ENCODE assay signal across 7 mouse cellular contexts in genomic region chr1:87281599-87282412, GRCm38 (mm10). TPM values are rescaled to one million over a fixed set of nuclear protein-coding genes. Genes with fewer than 3 reads are reported as not detected.
A peak's percentile ranks its signal among the peaks of the same experiment; 100 is the strongest.
DNase-seq lines count a peak whose midpoint lies in the region; ATAC-seq and TF ChIP-seq lines count a peak whose summit lies in the region.

No protein-coding gene starts in this region.

- H3K9ac ChIP-seq in kidney, embryonic 16.5 days (replicated peaks; ENCODE audit: low read length) = 0 out of 2 replicates have a peak overlapping the region, but pooled peaks have one; percentile 4
- no peak overlapping the region for H3K9ac ChIP-seq in hindbrain, embryonic 11.5 days (ENCODE audit: low read depth, low read length)
- H3K9ac ChIP-seq in midbrain, embryonic 12.5 days (replicated peaks) = no peak overlapping the region

- no peak overlapping the region for H3K4me3 ChIP-seq in kidney, embryonic 16.5 days (ENCODE audit: low read length)
- peak overlapping the region; percentile 44 for H3K4me3 ChIP-seq in bone marrow macrophage, adult 2 months (ENCODE audit: insufficient read depth, low read length)
- H3K4me3 ChIP-seq in hindbrain, embryonic 11.5 days (ENCODE audit: low read depth, low read length) = no peak overlapping the region
- H3K4me3 ChIP-seq in midbrain, embryonic 12.5 days = no peak overlapping the region

- TF ChIP-seq POLR2A in bone marrow macrophage, adult 2 months (IDR thresholded peaks at IDR 0.05; ENCODE audit: borderline replicate concordance, low read depth, low read length) = no peak

- no peaks in the 10 kb centered on the region for H3K36me3 ChIP-seq in kidney, embryonic 16.5 days (ENCODE audit: insufficient read depth, low read length)
- H3K36me3 ChIP-seq in hindbrain, embryonic 11.5 days (ENCODE audit: control insufficient read depth, insufficient read depth, low read length) = no peaks in the 10 kb centered on the region
- no peaks in the 10 kb centered on the region for H3K36me3 ChIP-seq in midbrain, embryonic 12.5 days

- H3K9me3 ChIP-seq in kidney, embryonic 16.5 days (ENCODE audit: low read length) = no peaks in the 10 kb centered on the region
- no peaks in the 10 kb centered on the region for H3K9me3 ChIP-seq in hindbrain, embryonic 11.5 days (ENCODE audit: control insufficient read depth, low read length)
- H3K9me3 ChIP-seq in midbrain, embryonic 12.5 days = no peaks in the 10 kb centered on the region

- ATAC-seq in kidney, embryonic 16.5 days (ENCODE audit: low FRiP score, low TSS enrichment) = no peak
- ATAC-seq in hindbrain, embryonic 11.5 days (ENCODE audit: low FRiP score) = no peak
- no peak for ATAC-seq in midbrain, embryonic 12.5 days (ENCODE audit: low FRiP score, low read depth)

- no peak for DNase-seq in kidney, adult 8-10 months
- peak; percentile 34 for DNase-seq in hindbrain, embryonic 11.5 days (ENCODE audit: low spot score)
- DNase-seq in layer of hippocampus, adult 9-11 months = no peak
- DNase-seq in ovary, postnatal 36 days (ENCODE audit: low spot score) = no peak

- peak overlapping the region; percentile 22 for H3K4me2 ChIP-seq in kidney, embryonic 16.5 days (replicated peaks; ENCODE audit: low read depth, low read length)
- no peak overlapping the region for H3K4me2 ChIP-seq in hindbrain, embryonic 11.5 days (replicated peaks; ENCODE audit: low read depth, low read length)
- H3K4me2 ChIP-seq in midbrain, embryonic 12.5 days (replicated peaks) = peak overlapping the region; percentile 28

- peaks cover 5% of the 10 kb centered on the region for H3K4me1 ChIP-seq in kidney, embryonic 16.5 days (ENCODE audit: insufficient read depth, low read length)
- H3K4me1 ChIP-seq in bone marrow macrophage, adult 2 months (ENCODE audit: control insufficient read depth, insufficient read depth, low read length) = peaks cover 8% of the 10 kb centered on the region
- H3K4me1 ChIP-seq in hindbrain, embryonic 11.5 days (replicated peaks; ENCODE audit: control insufficient read depth, insufficient read depth, low read length) = no peaks in the 10 kb centered on the region
- peaks cover 3% of the 10 kb centered on the region; the same call in 1 of the 2 replicates for H3K4me1 ChIP-seq in midbrain, embryonic 12.5 days

- no peaks in the 10 kb centered on the region for H3K27me3 ChIP-seq in kidney, embryonic 16.5 days (ENCODE audit: insufficient read depth, low read length)
- H3K27me3 ChIP-seq in hindbrain, embryonic 11.5 days (ENCODE audit: control insufficient read depth, insufficient read depth, low read length) = no peaks in the 10 kb centered on the region
- H3K27me3 ChIP-seq in midbrain, embryonic 12.5 days = 0 out of 2 replicates have a peak, but pooled peaks cover 5% of the 10 kb centered on the region

- 23% methylated on average over 20 of the region's 20 CpGs for WGBS in kidney, embryonic 16.5 days
- WGBS in hindbrain, embryonic 11.5 days = 19% methylated on average over 20 of the region's 20 CpGs
- 18% methylated on average over 20 of the region's 20 CpGs for WGBS in midbrain, embryonic 12.5 days

- no peak overlapping the region for H3K27ac ChIP-seq in kidney, embryonic 16.5 days (ENCODE audit: low read length)
- peak overlapping the region; percentile 29; the same call in 1 of the 2 replicates for H3K27ac ChIP-seq in bone marrow macrophage, adult 2 months (ENCODE audit: insufficient read depth, low read depth, low read length)
- no peak overlapping the region for H3K27ac ChIP-seq in hindbrain, embryonic 11.5 days (ENCODE audit: low read depth, low read length)
- H3K27ac ChIP-seq in midbrain, embryonic 12.5 days (replicated peaks) = no peak overlapping the region

- no peak for TF ChIP-seq CTCF in bone marrow macrophage, adult 2 months (IDR thresholded peaks at IDR 0.05; ENCODE audit: low read depth, low read length)

RNA-seq across cellular contexts. Expression of gene Efhd1, which starts 17.6 kb away (rescaled TPM):
- 7.3 and 8.5 TPM in 2 replicates for polyA plus RNA-seq in kidney, embryonic 16.5 days (2015; fragmentation: Nextera tagmentation; extraction: Ambion mirVana)
- polyA plus RNA-seq in bone marrow macrophage, adult 2 months (2012; ENCODE audit: insufficient read depth, insufficient read length, missing spikeins) = not detected in 2 replicates
- polyA plus RNA-seq in hindbrain, embryonic 11.5 days (2014; fragmentation: Nextera tagmentation; extraction: Ambion mirVana) = 0.14 and 0.52 TPM in 2 replicates
- polyA plus RNA-seq in midbrain, embryonic 12.5 days (2016; fragmentation: Nextera tagmentation; extraction: Ambion mirVana) = 0.54 and 0.58 TPM in 2 replicates

RNA-seq across cellular contexts. Expression of gene Gigyf2, which starts 45.0 kb away (rescaled TPM):
- polyA plus RNA-seq in kidney, embryonic 16.5 days (2015; fragmentation: Nextera tagmentation; extraction: Ambion mirVana) = 59.2 and 68.3 TPM in 2 replicates
- 35.7 and 44.4 TPM in 2 replicates for polyA plus RNA-seq in bone marrow macrophage, adult 2 months (2012; ENCODE audit: insufficient read depth, insufficient read length, missing spikeins)
- polyA plus RNA-seq in hindbrain, embryonic 11.5 days (2014; fragmentation: Nextera tagmentation; extraction: Ambion mirVana) = 53.5 and 68.2 TPM in 2 replicates
- 64.3 and 71.7 TPM in 2 replicates for polyA plus RNA-seq in midbrain, embryonic 12.5 days (2016; fragmentation: Nextera tagmentation; extraction: Ambion mirVana)
